Mouse (Mus musculus) C2C12 (cell line): Measurements from ENCODE around the gene Ccdc149. TPM values are rescaled to one million over a fixed set of nuclear protein-coding genes. Genes with fewer than 3 reads are reported as not detected.

Source experiments
- H3K27me3 ChIP-seq: one replicate; pipeline ENCODE4 v1.6.1; 2011; ENCODE audit not compliant: control insufficient read depth, insufficient read depth, insufficient read length
- H3K36me3 ChIP-seq: one replicate; pipeline ENCODE4 v1.6.1; 2011; ENCODE audit not compliant: control insufficient read depth, insufficient read depth
- H3K4me3 ChIP-seq: one replicate; pipeline ENCODE4 v1.5.1; 2011; ENCODE audit warnings: mild to moderate bottlenecking, control low read depth; ENCODE audit not compliant: poor library complexity, insufficient read depth, severe bottlenecking
- H3K79me2 ChIP-seq: one replicate; pipeline ENCODE4 v1.6.1; 2011; ENCODE audit not compliant: control insufficient read depth, insufficient read depth
- H3K79me3 ChIP-seq: one replicate; pipeline ENCODE4 v1.6.1; 2011; ENCODE audit warnings: low read depth, control low read depth
- H3ac ChIP-seq: one replicate; pipeline ENCODE3; 2011; ENCODE audit warnings: low read depth; ENCODE audit not compliant: control insufficient read depth, insufficient read length
- CEBPB ChIP-seq: IDR thresholded peaks from one replicate; pipeline ENCODE4 v1.6.1; 2011; ENCODE audit warnings: low read depth, mild to moderate bottlenecking, control low read depth, moderate library complexity
- CTCF ChIP-seq: IDR thresholded peaks from one replicate; pipeline ENCODE4 v1.5.1; 2011; ENCODE audit not compliant: control insufficient read depth, insufficient read depth, insufficient read length
- FOSL1 ChIP-seq: IDR thresholded peaks from one replicate; pipeline ENCODE4 v1.8.0; 2011; ENCODE audit warnings: mild to moderate bottlenecking, low read length; ENCODE audit not compliant: poor library complexity, insufficient read depth, severe bottlenecking
- MAX ChIP-seq: IDR thresholded peaks from one replicate; pipeline ENCODE4 v1.6.1; 2011; ENCODE audit warnings: mild to moderate bottlenecking, control low read depth
- MYOD1 ChIP-seq: IDR thresholded peaks from one replicate; pipeline ENCODE4 v1.6.1; 2011; ENCODE audit warnings: low read depth; ENCODE audit not compliant: control insufficient read depth, insufficient read length
- MYOG ChIP-seq: IDR thresholded peaks from one replicate; pipeline ENCODE4 v1.6.1; 2011; ENCODE audit not compliant: control insufficient read depth, insufficient read length; ENCODE audit errors: extremely low read depth
- USF1 ChIP-seq: IDR thresholded peaks from one replicate; pipeline ENCODE4 v1.6.1; 2011; ENCODE audit warnings: low read depth, mild to moderate bottlenecking, control low read depth, moderate library complexity
- polyA plus RNA-seq: library from polyadenylated mRNA; unstranded; fragments of >200 nt; fragmentation: generic; extraction: Trizol; gene quantifications from one replicate; pipeline ENCODE4 v1.2.1, GENCODE M21; 2012; ENCODE audit warnings: missing spikeins

The Ccdc149 gene
- polyA plus RNA-seq, 1 experiment, result 0.01 TPM

DNA sequence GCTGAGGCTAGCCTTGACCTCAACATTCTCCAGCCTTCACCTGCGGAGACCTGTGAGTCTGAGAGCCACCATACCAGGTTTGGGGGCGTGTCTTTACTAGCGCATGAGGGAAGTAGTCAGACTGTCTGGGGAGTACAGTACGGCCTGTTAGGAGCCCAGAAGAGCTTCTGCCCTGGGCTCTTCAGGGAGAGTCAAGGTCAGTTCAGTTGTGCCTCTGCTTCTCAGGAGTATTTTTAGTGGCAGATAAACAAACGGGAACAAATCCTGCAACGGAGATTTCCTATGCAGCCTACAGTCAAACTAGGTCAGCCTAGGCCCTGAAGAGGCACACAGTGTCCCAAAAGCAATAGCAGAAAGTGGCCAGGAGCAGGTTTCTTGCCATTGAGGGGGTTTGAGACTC lies 38.1 kb upstream of the Ccdc149 start:
- Histone ChIP-seq H3K79me2 (no peaks in the 10 kb centered on the region), H3K36me3 (no peaks in the 10 kb centered on the region), H3ac (no peak overlapping the region), H3K4me3 (no peak overlapping the region), H3K27me3 (no peaks in the 10 kb centered on the region), H3K79me3 (no peaks in the 10 kb centered on the region)
- TF ChIP-seq MYOD1, result no peak
- no peak for TF ChIP-seq MAX
- TF ChIP-seq CTCF, result no peak
- TF ChIP-seq CEBPB, result no peak
- no peak for TF ChIP-seq USF1
- TF ChIP-seq MYOG, result no peak
- TF ChIP-seq FOSL1, result no peak

DNA sequence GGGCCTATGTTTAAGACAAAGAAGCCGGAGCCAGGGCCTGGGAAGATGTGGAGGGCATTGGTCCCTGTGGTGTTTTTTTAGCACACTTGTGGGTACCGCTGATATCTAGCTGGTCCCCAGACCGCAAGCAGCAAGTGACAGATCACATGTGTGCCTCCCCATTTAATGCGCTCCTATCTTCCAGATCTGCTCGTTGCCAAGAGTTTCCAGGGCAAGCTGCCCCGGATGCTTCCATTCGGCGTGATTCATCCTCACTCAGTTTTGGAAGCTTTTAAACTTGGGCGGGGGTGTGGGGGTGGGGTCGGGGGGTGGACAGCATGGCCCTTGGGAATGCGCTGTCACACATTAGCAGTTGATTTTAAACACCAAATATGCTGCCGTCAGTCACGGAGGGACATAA lies 33.3 kb upstream of the Ccdc149 start:
- Histone ChIP-seq H3ac (no peak overlapping the region), H3K79me2 (no peaks in the 10 kb centered on the region), H3K4me3 (no peak overlapping the region), H3K27me3 (no peaks in the 10 kb centered on the region), H3K79me3 (no peaks in the 10 kb centered on the region), H3K36me3 (no peaks in the 10 kb centered on the region)
- no peak for TF ChIP-seq FOSL1
- TF ChIP-seq CEBPB, result no peak
- TF ChIP-seq MYOG, result no peak

DNA sequence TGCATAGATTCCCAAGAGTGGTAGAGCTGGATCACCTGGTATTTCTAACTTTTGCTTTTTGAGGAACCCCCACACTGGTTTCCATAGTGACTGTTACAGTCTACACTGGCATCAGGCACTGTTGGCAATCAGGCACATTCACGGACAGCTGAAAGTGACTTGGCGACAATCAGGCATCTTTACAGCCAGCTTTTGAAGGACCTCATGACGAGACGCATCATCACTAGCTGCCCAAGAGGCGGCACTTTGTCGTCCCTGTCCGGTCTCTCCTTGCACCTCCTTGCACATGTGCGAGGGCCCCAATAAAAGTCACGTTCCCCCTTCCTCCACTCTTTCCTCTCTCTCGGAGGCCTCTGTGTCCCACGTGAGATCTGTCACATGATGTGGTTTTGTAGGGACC lies 32.8 kb upstream of the Ccdc149 start:
- Histone ChIP-seq H3K4me3 (no peak overlapping the region), H3K36me3 (no peaks in the 10 kb centered on the region), H3K79me2 (no peaks in the 10 kb centered on the region), H3ac (no peak overlapping the region), H3K27me3 (no peaks in the 10 kb centered on the region), H3K79me3 (no peaks in the 10 kb centered on the region)
- TF ChIP-seq MAX, result peak; percentile 14
- TF ChIP-seq CEBPB, result no peak

DNA sequence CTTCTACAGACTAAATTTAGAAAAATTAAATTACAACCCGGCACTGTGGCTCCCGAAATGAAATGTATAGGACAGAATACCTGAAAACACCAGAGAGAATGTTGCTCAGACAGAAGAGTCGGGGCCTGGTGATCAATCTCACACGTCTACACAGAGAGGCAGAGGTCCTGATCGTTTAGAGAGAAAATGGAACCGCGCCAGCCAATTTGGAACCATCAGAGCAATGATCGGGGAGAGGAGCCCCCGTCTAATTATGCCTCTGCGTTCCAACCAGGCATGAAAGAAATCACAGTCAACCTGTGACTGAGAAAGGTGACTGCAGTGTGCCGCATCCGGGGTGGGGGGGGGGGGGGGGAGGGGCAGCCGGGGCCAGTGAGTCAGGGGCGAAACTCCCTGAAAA lies 24.4 kb upstream of the Ccdc149 start:
- Histone ChIP-seq H3K79me2 (no peaks in the 10 kb centered on the region), H3K79me3 (no peaks in the 10 kb centered on the region), H3K4me3 (no peak overlapping the region), H3K27me3 (no peaks in the 10 kb centered on the region), H3ac (no peak overlapping the region), H3K36me3 (no peaks in the 10 kb centered on the region)
- TF ChIP-seq CEBPB, result no peak
- no peak for TF ChIP-seq USF1
- no peak for TF ChIP-seq FOSL1
- no peak for TF ChIP-seq MAX
- TF ChIP-seq MYOD1, result no peak
- no peak for TF ChIP-seq CTCF
- TF ChIP-seq MYOG, result no peak

DNA sequence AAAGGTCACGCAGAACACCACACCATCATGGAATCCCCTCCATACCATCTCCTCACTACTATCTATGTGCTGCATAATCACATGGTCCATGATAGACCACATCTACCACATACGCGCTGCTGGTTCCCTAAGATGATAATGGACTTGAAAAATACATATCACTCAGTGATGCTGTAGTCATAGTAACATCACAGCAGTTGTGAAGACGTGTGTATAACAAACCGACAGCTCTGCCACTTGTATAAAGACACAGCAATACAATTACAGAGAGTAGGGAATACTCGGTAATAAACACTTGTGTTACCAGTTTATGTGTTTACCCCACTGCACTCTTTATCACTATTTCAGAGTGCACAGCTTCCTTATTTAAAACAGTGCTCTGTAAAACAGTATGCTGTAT lies 20.2 kb upstream of the Ccdc149 start:
- Histone ChIP-seq H3K79me2 (no peaks in the 10 kb centered on the region), H3K36me3 (no peaks in the 10 kb centered on the region), H3K4me3 (no peak overlapping the region), H3ac (no peak overlapping the region), H3K27me3 (no peaks in the 10 kb centered on the region), H3K79me3 (no peaks in the 10 kb centered on the region)
- TF ChIP-seq MYOG, result no peak
- TF ChIP-seq CTCF, result no peak
- TF ChIP-seq CEBPB, result no peak
- TF ChIP-seq MYOD1, result no peak
- TF ChIP-seq FOSL1, result no peak
- no peak for TF ChIP-seq MAX
- no peak for TF ChIP-seq USF1

DNA sequence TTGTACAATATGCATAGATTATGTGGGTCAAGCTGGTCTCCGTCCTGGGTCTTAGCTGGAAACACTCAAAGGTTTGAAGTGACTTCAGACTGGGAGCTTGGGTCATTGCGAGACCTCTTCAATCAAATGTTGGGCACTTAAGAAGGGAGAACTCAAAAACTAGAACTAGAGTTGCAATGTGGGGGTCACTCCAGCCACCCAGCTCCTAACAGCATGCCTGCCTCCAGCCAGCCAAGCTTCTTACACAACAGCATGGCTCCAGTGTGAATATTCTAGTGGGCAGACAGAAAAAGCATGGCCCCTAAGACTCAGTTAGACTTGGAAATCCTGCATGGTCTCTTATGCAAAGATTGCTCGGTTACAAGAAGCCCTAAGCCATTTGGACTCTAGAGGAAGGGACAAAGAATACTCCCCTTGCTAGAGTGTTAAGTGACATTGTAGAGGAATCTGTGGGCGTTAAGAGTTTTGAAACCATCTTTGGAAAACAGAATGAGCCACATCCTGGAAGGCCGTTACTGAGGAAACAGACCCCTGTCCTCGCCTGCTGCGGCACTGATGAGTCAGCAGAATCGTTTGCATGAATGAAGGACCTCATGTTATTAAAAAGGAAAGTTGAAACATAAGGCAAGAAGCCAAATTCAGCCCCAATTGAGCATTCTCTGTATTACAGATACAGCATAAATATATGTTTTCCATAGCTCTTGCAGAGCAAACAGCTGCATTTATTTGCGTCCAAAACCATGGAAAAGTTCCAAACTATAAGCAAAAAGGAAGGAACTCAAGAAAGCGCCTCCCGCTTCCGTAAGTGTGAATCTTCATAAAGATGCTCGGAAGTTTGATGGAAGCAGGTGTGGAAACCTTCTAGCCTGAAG lies 16.5 kb upstream of the Ccdc149 start:
- H3K79me2 ChIP-seq, result no peaks in the 10 kb centered on the region
- no peaks in the 10 kb centered on the region for H3K79me3 ChIP-seq
- H3ac ChIP-seq, result no peak overlapping the region
- H3K36me3 ChIP-seq, result no peaks in the 10 kb centered on the region
- TF ChIP-seq USF1, result no peak
- TF ChIP-seq MYOG, result no peak
- TF ChIP-seq MAX, result no peak
- no peak for TF ChIP-seq MYOD1
- no peak for TF ChIP-seq CTCF
- TF ChIP-seq FOSL1, result no peak
- no peak for TF ChIP-seq CEBPB
- H3K27me3 ChIP-seq, result no peaks in the 10 kb centered on the region
- H3K4me3 ChIP-seq, result no peak overlapping the region
